Mouse (Mus musculus): ENCODE data around the gene Nkain1. TPM values are rescaled to one million over a fixed set of nuclear protein-coding genes. Genes with fewer than 3 reads are reported as not detected.

The Nkain1 gene
- not detected in 4 replicates for total RNA-seq (2023)

GRCm38 (mm10) chr4:130574048-130574413 is at the start of gene Nkain1:
Gene Nkain1, minus strand, starts transcription at chr4:130574173.

Other genes with a start within 250 kb of the Nkain1 start
- gene Zcchc17, start 214.2 kb downstream of the Nkain1 start, total RNA-seq (2023): 22.6 to 30.7 TPM (median 27.7 TPM) in 4 replicates
- 59.5 to 66.9 TPM (median 64.7 TPM) in 4 replicates for gene Snrnp40, start 214.0 kb downstream of the Nkain1 start, total RNA-seq (2023)
- gene Pum1, start 89.1 kb upstream of the Nkain1 start, total RNA-seq (2023): 143 to 156 TPM (median 151 TPM) in 4 replicates
- gene Sdc3, start 218.4 kb upstream of the Nkain1 start, total RNA-seq (2023): 4.4 to 5.9 TPM (median 5.6 TPM) in 4 replicates

Data from B cell, adult 62 days (primary cell).